Mouse (Mus musculus): ENCODE measurements at regions not wholly inside any gene's neighbourhood (a gene's known extent, or its start where the extent isn't known, plus 50 kb on each side); places are given as distances from the start of the nearest gene placed in this dataset.

- DNase-seq = no peak
Observed at GRCm38 (mm10) chr14:76245063-76245396, 134.3 kb downstream of the Nufip1 start.

GRCm38 (mm10) chr14:76247664-76248063, 137.0 kb downstream of the Nufip1 start:
- DNase-seq = no peak

GRCm38 (mm10) chr14:76253850-76254249, 143.2 kb downstream of the Nufip1 start:
- no peak for DNase-seq

- DNase-seq = peak; percentile 95
Observed at GRCm38 (mm10) chr14:76254565-76255501, 144.1 kb downstream of the Nufip1 start.

GRCm38 (mm10) chr14:76255971-76256370, 145.3 kb downstream of the Nufip1 start:
- DNase-seq = no peak

- DNase-seq = no peak
Observed at GRCm38 (mm10) chr14:76258626-76259025, 147.9 kb downstream of the Nufip1 start.

- DNase-seq = no peak
Observed at GRCm38 (mm10) chr14:76260628-76261293, 150.1 kb downstream of the Nufip1 start.

- DNase-seq = no peak
Observed at GRCm38 (mm10) chr14:76263682-76264081, 151.1 kb upstream of the Tsc22d1 start.

- no peak for DNase-seq
Observed at GRCm38 (mm10) chr14:76265819-76266218, 148.9 kb upstream of the Tsc22d1 start.

- no peak for DNase-seq
Observed at GRCm38 (mm10) chr14:76266249-76266648, 148.5 kb upstream of the Tsc22d1 start.

GRCm38 (mm10) chr14:76267091-76267490, 147.7 kb upstream of the Tsc22d1 start:
- DNase-seq = no peak

- DNase-seq = no peak
Observed at GRCm38 (mm10) chr14:76271190-76271589, 143.6 kb upstream of the Tsc22d1 start.

- DNase-seq = no peak
Observed at GRCm38 (mm10) chr14:76272840-76273239, 141.9 kb upstream of the Tsc22d1 start.

- DNase-seq = peak; percentile 92
Observed at GRCm38 (mm10) chr14:76276655-76277054, 138.1 kb upstream of the Tsc22d1 start.

- DNase-seq = peak; percentile 91
Observed at GRCm38 (mm10) chr14:76278751-76279450, 135.9 kb upstream of the Tsc22d1 start.

GRCm38 (mm10) chr14:76279561-76279960, 135.2 kb upstream of the Tsc22d1 start:
- peak; percentile 92 for DNase-seq

GRCm38 (mm10) chr14:76281867-76282266, 132.9 kb upstream of the Tsc22d1 start:
- peak; percentile 86 for DNase-seq

- DNase-seq = no peak
Observed at GRCm38 (mm10) chr14:76287768-76288167, 127.0 kb upstream of the Tsc22d1 start.

GRCm38 (mm10) chr14:76290401-76291018, 124.3 kb upstream of the Tsc22d1 start:
- DNase-seq = no peak

- no peak for DNase-seq
Observed at GRCm38 (mm10) chr14:76292211-76292610, 122.5 kb upstream of the Tsc22d1 start.

- no peak for DNase-seq
Observed at GRCm38 (mm10) chr14:76295411-76296169, 119.2 kb upstream of the Tsc22d1 start.

- DNase-seq = peak; percentile 90
Observed at GRCm38 (mm10) chr14:76297864-76298263, 116.9 kb upstream of the Tsc22d1 start.

All from heart, adult 11 months (tissue).